Mouse (Mus musculus) adrenal gland, adult (tissue): Measurements from ENCODE around the gene Gtf3c2.

Experiments used
- DNase-seq, 2 experiments: peaks; one replicate each; pipeline ENCODE4 v3.0.0; 2022 to 2023; ENCODE audit warnings: low spot score in 1 of 2; ENCODE audit not compliant: inconsistent age in 2 of 2

The Gtf3c2 gene

DNA sequence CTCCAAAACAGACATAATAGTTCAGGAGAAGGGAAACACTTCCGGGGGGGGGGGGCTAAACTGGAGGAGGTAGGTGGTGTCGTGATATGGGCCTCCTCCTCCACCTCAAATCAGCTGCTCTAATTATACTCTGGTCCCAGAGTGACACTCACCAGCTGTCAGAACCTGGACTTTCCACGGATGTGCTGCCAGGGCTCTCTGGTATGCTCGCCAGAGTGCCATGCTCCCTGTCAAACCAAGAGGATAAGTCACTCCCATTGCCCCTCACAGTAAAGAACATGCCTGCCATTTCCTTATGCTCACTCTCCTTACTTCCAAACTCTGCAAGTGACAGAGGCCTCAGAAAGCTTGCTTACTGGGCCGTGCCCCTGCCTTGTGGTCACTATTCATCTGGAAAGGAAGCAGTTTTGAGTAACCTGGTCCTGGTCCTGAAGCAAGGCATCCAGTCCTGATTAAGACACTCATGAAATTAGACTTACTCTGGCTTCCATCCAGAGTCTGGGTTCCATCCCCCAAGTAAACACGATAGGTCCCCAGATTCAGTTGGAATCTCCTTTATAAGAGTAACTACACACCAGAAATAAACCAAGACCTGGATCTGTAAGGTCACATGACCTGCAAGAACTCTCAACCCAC lies 26.3 kb downstream of the Gtf3c2 start:
- peak in 1 of 2 experiments; percentile 12 for DNase-seq

DNA sequence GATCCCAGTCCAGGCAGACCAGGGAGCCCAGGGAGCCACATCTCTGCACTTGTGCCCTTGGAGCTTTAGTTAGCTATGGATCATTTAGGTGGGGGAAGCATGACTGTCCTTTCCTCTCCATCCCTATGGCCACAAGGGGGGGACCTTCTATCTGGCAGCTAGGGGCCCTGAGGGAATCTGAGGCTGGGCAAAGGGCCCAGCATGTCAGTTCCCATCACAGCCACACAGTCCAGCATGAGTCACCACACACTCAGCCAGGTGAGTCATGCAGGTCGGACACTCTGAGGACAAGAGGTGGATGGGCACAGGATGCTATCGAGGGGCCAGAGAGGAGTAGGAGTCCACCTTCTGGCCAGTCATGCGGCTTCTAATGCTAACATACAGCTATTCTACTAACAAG lies 28.2 kb downstream of the Gtf3c2 start:
- DNase-seq, result peak; percentile 54 to 62

DNA sequence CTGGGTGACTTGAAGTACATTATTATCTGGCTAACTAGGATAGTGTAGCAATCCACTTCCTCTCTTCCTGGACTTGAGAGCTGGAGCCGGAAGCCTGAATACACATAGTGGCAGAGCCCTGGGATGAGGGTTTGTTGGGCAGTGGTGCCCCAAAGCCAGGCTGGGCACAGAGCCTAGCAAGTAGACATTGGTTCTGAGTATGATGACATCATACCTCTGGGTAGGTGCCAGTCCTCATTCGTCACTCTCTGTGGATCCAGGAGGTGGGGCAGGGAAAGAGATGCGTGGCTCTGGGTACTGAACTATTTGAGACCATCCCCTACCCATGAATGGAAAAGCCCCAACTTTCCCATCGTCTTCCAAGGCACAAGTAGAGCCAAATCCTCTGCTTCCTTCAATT lies 30.2 kb downstream of the Gtf3c2 start:
- DNase-seq, result peak; percentile 41 to 76

DNA sequence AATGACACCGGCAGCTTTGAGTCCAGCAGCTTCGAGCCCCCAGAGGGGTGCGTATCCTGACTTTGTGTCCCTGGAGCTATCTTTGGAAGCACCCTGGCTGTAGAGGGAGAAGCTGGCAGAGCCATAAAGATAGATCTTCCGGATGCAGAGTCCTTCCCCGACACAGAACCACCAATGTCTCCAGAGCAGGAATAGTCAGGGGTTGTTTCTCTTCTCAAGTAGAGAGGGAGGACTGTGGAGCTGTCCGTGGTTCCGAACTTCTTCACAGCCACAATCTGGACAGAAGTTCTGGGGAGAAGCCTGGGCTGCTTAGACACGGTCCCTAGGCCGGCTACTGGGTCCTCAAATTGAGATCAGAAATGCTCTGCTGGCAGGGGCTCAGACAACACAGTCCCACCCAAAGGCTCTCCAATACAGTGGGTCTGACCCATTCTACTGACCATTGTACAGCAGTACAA lies 40.9 kb downstream of the Gtf3c2 start:
- DNase-seq, result peak; percentile 18 to 65

DNA sequence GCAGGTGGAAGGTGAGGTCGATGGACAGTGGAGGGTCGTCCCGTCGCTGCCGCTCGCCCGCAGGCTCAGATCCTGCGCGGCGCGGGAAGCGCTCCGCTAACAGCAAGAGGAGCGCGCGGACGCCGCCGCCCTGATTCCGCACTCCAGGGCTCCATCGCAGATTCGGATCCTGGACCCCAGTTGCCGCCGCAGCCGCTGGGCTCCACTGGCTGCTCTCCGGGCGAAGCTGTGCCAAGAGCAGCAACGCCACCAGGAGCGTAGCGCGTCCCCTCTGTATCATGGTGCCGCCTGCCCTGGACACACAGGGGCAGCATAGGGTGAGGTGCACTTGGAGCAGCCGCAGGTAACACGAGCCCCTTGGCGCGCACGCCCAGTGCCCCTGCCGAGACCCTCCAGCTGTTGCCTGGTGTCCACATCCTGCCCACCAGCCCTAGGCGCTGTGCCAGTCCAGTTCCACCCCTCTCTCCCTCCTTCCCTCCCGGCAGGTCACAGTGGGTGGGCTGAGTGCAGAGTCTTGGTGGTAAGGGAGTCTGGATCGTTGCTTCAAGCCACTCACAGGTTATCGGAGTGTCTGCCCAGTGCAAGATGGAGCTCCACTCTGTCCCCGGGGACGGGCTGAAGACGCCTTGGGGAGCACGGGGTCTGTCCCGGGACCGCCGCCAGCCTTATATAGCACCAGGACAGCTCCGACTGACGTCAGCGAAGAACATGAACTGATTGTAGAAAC lies 41.5 kb downstream of the Gtf3c2 start, which contains the start of gene Ucn:
Gene Ucn, minus strand, starts transcription at position 589 of the 727 bp plus-strand sequence.
- peak in 1 of 2 experiments; percentile 43 for DNase-seq

DNA sequence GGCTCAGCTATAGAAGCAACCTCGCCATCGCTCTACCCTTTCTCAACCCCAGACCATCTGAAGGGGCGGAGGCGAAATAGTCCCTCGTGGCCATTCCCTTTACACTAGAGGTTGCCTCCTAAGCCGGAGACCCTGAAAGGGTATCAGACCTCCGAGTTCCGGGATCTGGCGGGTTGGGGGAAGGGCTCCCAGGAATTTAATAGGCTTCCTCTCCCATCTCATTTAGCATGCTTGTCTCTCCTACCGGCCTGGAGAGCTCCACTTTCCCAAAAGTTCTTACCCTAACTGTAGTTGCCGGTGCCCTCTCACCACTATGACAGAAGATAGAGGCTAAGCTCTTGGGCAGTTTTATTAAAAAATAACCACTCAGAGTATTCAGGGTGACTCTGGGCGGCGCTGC lies 42.3 kb downstream of the Gtf3c2 start:
- no peak for DNase-seq

DNA sequence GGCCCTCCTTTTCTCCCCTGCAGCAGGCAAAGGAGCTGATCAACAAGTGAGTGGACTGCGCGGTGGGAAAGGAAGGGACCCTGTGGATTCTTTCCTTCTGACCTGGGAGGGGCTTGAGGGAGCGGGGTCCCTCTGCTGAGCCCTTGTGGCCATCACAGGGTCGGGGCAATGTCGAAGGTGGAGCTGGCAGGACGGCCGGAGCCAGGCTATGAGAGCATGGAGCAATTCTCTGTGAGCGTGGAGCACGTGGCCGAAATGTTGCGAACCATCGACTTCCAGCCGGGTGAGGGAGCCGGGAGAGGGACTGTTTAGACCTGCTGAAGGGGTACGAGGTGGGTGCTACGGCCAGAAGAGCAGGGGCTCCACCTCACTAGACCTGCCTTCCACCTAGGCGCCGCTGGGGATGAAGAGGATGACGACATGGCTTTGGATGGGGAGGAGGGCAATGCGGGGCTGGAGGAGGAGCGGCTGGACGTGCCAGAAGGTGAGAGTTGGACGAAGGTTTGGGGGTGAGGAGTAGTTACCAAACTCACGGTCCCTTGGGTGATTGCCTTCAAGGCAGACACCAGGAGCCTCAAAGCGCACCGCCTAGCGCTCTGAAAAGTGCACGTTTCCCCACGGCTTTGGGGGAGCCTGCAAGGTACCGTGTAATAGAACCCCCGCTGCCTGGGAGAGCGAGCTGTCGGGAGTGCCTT lies 43.1 kb downstream of the Gtf3c2 start:
- no peak for DNase-seq

DNA sequence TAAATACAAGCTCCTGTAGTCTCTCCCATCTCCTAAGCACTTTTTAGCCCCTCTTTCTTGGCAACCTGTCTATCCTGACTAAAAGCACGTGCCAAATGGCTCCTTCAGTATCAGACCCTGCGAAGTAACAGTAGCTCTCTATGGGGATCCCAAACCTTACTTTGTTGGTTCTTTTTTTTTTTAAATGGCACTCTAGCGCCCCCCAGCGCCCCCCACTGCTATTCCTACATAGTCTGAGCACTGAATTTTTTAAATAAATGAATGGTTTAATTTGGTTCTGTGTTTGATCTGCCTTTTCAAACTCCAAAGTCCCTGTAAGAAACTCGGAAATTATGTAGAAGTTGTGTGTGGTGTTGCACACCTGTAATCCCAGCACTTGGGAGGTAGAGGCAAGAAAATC lies 53.9 kb downstream of the Gtf3c2 start:
- DNase-seq, result no peak

DNA sequence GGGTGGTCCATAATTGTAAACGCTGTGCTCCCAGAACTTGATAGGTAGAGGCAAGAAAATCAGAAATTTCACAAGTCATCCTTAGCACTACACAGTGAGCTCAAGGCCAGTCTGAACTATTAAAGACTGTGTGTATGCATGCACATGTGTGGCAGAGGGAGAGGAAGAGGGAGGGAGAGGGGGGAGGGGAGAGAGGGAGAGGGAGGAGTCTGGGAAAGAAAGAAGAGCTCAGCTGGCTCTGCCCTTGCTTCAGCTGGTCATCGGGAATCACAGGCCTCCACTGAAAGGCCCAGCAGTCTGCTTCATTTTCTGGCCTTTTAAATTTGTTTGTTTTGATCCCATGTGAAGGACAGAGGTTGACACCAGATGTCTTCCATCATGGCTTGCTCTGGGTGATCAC lies 56.5 kb downstream of the Gtf3c2 start:
- DNase-seq, result no peak

DNA sequence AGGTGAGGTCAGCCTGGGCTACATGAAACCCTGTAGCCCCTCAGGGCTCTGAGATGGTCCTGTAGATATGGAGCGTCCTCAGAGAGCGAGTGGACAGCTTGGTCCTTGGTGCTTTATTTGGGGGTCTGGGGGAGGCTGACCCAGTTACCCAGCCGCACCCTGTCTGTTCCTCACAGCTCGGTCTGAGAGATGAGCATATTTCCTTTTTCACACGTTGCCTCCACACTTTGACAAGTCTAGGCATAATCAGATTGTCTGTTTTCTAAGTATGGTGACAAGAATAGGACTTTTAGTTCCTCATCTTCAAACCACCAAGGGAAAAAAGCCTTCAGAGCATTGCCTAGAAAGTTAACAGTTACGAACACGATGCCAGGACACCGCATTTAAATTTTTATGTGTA lies 58.8 kb downstream of the Gtf3c2 start:
- DNase-seq, result no peak

DNA sequence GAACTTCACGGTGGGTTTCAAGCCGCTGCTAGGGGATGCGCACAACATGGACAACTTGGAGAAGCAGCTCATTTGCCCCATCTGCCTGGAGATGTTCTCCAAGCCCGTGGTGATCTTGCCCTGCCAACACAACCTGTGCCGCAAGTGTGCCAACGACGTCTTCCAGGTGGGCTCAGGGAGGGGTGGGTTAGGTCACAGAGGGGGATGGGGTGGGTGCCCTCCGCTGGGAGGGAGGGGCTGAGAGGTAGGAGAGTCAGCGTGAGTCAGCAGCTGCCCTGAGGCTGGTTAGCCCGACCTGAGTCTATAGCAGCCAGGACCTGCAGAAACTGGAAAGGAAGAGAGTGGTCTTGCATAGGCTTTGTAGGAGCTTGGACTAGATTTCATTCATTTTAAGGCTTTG lies 63.0 kb downstream of the Gtf3c2 start:
- no peak for DNase-seq

DNA sequence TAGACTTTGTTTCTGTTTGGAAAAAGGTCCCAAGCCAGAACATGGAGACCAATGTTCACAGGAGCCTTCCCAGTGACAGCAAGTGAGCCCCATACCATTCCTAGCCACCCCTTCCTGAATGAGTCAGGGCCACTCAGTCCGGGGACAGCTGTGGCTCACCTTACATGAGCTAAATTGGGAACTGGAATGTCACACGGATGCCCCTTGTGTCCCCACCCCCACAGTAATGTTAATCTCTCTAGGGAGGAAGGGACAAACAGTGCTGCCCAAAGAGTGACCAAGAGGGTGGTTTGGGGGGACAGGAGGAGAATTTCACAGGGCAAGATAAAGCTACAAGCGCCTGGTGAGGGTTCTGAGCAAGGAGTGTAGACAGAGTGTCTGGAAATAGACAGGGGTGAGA lies 63.6 kb downstream of the Gtf3c2 start, which contains the start of gene Trim54:
Gene Trim54, plus strand, starts transcription at position 359 of the 400 bp plus-strand sequence.
- DNase-seq, result no peak

DNA sequence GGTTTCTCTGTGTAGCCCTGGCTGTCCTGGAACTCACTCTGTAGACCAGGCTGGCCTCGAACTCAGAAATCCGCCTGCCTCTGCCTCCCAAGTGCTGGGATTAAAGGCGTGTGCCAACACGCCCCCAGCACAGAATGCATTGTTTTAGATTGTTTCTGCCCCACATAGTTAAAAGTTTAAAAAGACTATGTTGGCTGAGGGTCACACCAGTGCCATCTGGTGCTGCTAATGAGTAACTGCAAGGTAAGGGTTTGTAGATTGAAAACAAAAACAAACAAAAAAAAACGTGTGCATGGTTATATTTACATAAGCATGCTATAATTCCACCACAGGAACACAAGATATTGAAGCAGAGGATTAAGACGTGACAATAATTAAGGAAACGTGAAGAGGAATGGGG lies 69.2 kb downstream of the Gtf3c2 start:
- DNase-seq, result peak in 1 of 2 experiments; percentile 46

DNA sequence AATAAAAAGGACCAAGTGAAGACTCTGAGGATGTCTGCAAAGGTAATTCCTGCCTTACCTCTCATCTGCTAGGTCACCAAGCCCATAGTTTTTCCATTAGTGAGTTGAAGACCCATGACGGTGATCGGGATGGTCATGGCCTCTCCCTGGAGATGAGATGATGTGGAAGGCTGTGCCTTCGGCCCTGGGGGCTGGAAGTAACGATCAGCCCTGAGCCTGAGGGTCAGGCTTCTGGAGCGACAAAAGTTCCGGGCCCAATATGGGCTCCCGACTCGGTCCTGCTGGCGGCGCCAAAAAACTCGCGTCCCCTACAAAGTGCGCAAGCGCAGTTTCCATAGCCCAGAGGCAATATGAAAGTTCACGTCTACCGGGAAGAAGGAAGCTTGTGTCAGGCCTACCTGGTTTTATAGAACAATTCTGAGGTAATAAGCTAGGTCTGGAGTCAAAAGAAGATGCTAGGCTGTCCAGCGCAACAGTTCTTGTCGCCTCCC lies 71.9 kb downstream of the Gtf3c2 start, which contains the start of gene Slc30a3:
Gene Slc30a3, minus strand, starts transcription at position 238 of the 491 bp plus-strand sequence.
- DNase-seq, result no peak
